Mouse (Mus musculus) gonadal fat pad, adult 2 months (tissue): Measurements from ENCODE around the gene Cfap69. TPM values are rescaled to one million over a fixed set of nuclear protein-coding genes. Genes with fewer than 3 reads are reported as not detected.

Experiments used
- DNase-seq: peaks from one replicate; pipeline ENCODE4 v3.0.0-alpha.2; 2012; ENCODE audit warnings: low read depth
- polyA plus RNA-seq: library from polyadenylated mRNA; depleted of rRNA; stranded (reverse); fragments of >200 nt; gene quantifications from 2 replicates; pipeline ENCODE4 v1.2.3, GENCODE M21; 2012

The Cfap69 gene
- polyA plus RNA-seq, 1 experiment = 1.7 TPM

GRCm38 (mm10) chr5:5657932-5658331 is 6.1 kb downstream of the Cfap69 start:
- DNase-seq = no peak

- DNase-seq = peak; percentile 19
These were observed 15.0 kb downstream of the Cfap69 start for GRCm38 (mm10) chr5:5648817-5649569.

GRCm38 (mm10) chr5:5646173-5646572 is 17.9 kb downstream of the Cfap69 start:
- no peak for DNase-seq

GRCm38 (mm10) chr5:5638496-5638895 is 25.5 kb downstream of the Cfap69 start:
- no peak for DNase-seq

GRCm38 (mm10) chr5:5625491-5625890 is 38.5 kb downstream of the Cfap69 start:
- DNase-seq = no peak

GRCm38 (mm10) chr5:5618329-5618728 is 45.7 kb downstream of the Cfap69 start:
- no peak for DNase-seq

GRCm38 (mm10) chr5:5610540-5610939 is 53.5 kb downstream of the Cfap69 start:
- DNase-seq = no peak

GRCm38 (mm10) chr5:5587686-5588085 is 76.4 kb downstream of the Cfap69 start:
- no peak for DNase-seq

- no peak for DNase-seq
These were observed 90.2 kb downstream of the Cfap69 start, which contains the start of gene Gm8773 for GRCm38 (mm10) chr5:5573749-5574317. Gene Gm8773, plus strand, starts transcription at chr5:5573799.

GRCm38 (mm10) chr5:5562435-5562834 is 101.6 kb downstream of the Cfap69 start:
- DNase-seq = no peak

GRCm38 (mm10) chr5:5561041-5561706 is 102.9 kb downstream of the Cfap69 start:
- DNase-seq = no peak

- no peak for DNase-seq
These were observed 104.2 kb downstream of the Cfap69 start for GRCm38 (mm10) chr5:5559798-5560197.

- peak; percentile 31 for DNase-seq
These were observed 104.8 kb downstream of the Cfap69 start, which contains the start of gene Gtpbp10 for GRCm38 (mm10) chr5:5559079-5559740. Gene Gtpbp10, minus strand, starts transcription at chr5:5559538.

- DNase-seq = no peak
These were observed 112.9 kb downstream of the Cfap69 start for GRCm38 (mm10) chr5:5551110-5551509.

- no peak for DNase-seq
These were observed 123.7 kb downstream of the Cfap69 start for GRCm38 (mm10) chr5:5540385-5540784.

- no peak for DNase-seq
These were observed 124.3 kb downstream of the Cfap69 start for GRCm38 (mm10) chr5:5539771-5540170.

- DNase-seq = no peak
These were observed 127.9 kb downstream of the Cfap69 start for GRCm38 (mm10) chr5:5536131-5536530.

GRCm38 (mm10) chr5:5533656-5534420 is 130.2 kb downstream of the Cfap69 start:
- no peak for DNase-seq
